Mouse (Mus musculus) heart, postnatal 0 days (tissue): ENCODE data around the gene Cyp4a32. TPM values are rescaled to one million over a fixed set of nuclear protein-coding genes. Genes with fewer than 3 reads are reported as not detected.
"Not testable (repeated sequence)": the region's sequence is repeated elsewhere in the genome, so short reads cannot be mapped to it uniquely, and the experiment has no call there.

Experiments used
- ATAC-seq: fragments of 200-750 bp; cut with Nextera tagmentation; 2 replicates; pipeline ENCODE4 v1.8.0; 2017; ENCODE audit warnings: low read depth, moderate number of reproducible peaks, moderate library complexity; ENCODE audit not compliant: insufficient read depth
- DNase-seq: peaks from one replicate; pipeline ENCODE4 v3.0.0-alpha.2; 2016; ENCODE audit warnings: low spot score
- H3K27ac ChIP-seq: fragments of 300-500 bp; sonication (generic); 2 replicates; pipeline ENCODE4 v1.5.1; 2014; ENCODE audit warnings: low read depth, mild to moderate bottlenecking
- H3K27me3 ChIP-seq: fragments of 300-500 bp; sonication (generic); 2 replicates; pipeline ENCODE4 v1.6.1; 2014; ENCODE audit warnings: low read length, mixed read lengths; ENCODE audit not compliant: control insufficient read depth, insufficient read depth
- H3K36me3 ChIP-seq: fragments of 300-500 bp; sonication (generic); replicated peaks from 2 replicates; pipeline ENCODE4 v1.6.1; 2014; ENCODE audit warnings: low read length, mixed read lengths; ENCODE audit not compliant: control insufficient read depth, insufficient read depth
- H3K4me1 ChIP-seq: fragments of 300-500 bp; sonication (generic); 2 replicates; pipeline ENCODE4 v1.6.1; 2014; ENCODE audit warnings: antibody characterized with exemption; ENCODE audit not compliant: control insufficient read depth, insufficient read depth
- H3K4me2 ChIP-seq: fragments of 300-500 bp; sonication (generic); 2 replicates; pipeline ENCODE4 v1.6.1; 2014; ENCODE audit warnings: low read depth, mild to moderate bottlenecking, low read length, moderate library complexity
- H3K4me3 ChIP-seq: fragments of 300-500 bp; sonication (generic); 2 replicates; pipeline ENCODE4 v1.5.1; 2014; ENCODE audit warnings: low read depth, low read length
- H3K9ac ChIP-seq: fragments of 300-500 bp; sonication (generic); replicated peaks from 2 replicates; pipeline ENCODE4 v1.6.1; 2014; ENCODE audit warnings: low read depth, low read length, mixed read lengths
- H3K9me3 ChIP-seq: fragments of 300-500 bp; sonication (generic); replicated peaks from 2 replicates; pipeline ENCODE4 v1.6.1; 2016; ENCODE audit warnings: low read length; ENCODE audit not compliant: control insufficient read depth
- CTCF ChIP-seq: IDR thresholded peaks from 2 replicates; pipeline ENCODE4 v1.5.1; 2016; ENCODE audit warnings: antibody characterized with exemption, control low read depth, low read depth
- EP300 ChIP-seq: IDR thresholded peaks from 2 replicates; pipeline ENCODE4 v1.6.1; 2016; ENCODE audit warnings: antibody characterized with exemption, low read depth
- WGBS: fragments of 180-500 bp; shearing (Covaris S2); extraction: QIAGEN DNeasy Blood & Tissue Kit; methylation state at CpG from one replicate; pipeline ENCODE4 v1.1.7; 2014; 5-methylcytosine and 5-hydroxymethylcytosine counted together
- polyA plus RNA-seq: library from polyadenylated mRNA; unstranded; fragments of >200 nt; fragmentation: Nextera tagmentation; extraction: Ambion mirVana; gene quantifications from 2 replicates; pipeline ENCODE4 v1.2.1, GENCODE M21; 2015
- total RNA-seq: library from RNA; depleted of rRNA; stranded (reverse); fragments of >200 nt; gene quantifications from 2 replicates; pipeline ENCODE4 v1.2.3, GENCODE M21; 2014; ENCODE audit warnings: low replicate concordance

Cyp4a32 gene
- total and polyA plus RNA-seq, 2 experiments from 2014 or later = not detected

DNA sequence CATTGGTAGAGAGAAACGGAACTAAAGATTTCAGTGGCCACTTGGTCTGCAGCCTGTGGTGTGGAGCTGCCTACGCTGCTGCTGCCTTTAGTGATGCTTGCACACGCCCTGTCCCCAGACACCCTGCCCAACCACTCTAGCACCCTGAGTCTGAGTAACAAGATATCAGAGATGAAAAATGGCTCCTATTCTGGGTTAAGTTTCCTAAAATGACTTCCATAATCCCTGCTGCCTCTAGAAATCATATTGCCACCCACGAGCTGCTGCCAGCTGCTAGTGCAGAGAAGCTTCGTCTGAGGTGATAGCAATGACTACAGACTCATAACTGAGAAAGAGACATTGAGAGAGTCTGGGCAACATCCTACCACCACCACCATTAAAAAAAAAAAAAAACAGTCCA is 50.1 kb downstream of the Cyp4a32 start:
- Histone ChIP-seq H3K9ac (no peak overlapping the region), H3K36me3 (no peaks in the 10 kb centered on the region), H3K9me3 (no peaks in the 10 kb centered on the region), H3K4me1 (peaks cover 7% of the 10 kb centered on the region; the same call in 1 of the 2 replicates), H3K4me3 (no peak overlapping the region), H3K27ac (no peak overlapping the region), H3K4me2 (no peak overlapping the region), H3K27me3 (no peaks in the 10 kb centered on the region)
- DNase-seq (no peak), ATAC-seq (no peak)
- 76% methylated on average over 5 of the region's 5 CpGs for WGBS
- no peak for TF ChIP-seq EP300
- TF ChIP-seq CTCF = no peak

GRCm38 (mm10) chr4:115655841-115656534 is 55.2 kb downstream of the Cyp4a32 start:
- not testable (repeated sequence) for H3K27me3 ChIP-seq, H3K4me1 ChIP-seq, H3K4me2 ChIP-seq, ATAC-seq, H3K9me3 ChIP-seq, H3K36me3 ChIP-seq, DNase-seq, H3K27ac ChIP-seq, H3K9ac ChIP-seq, H3K4me3 ChIP-seq
- WGBS = 73% methylated on average over 7 of the region's 7 CpGs

DNA sequence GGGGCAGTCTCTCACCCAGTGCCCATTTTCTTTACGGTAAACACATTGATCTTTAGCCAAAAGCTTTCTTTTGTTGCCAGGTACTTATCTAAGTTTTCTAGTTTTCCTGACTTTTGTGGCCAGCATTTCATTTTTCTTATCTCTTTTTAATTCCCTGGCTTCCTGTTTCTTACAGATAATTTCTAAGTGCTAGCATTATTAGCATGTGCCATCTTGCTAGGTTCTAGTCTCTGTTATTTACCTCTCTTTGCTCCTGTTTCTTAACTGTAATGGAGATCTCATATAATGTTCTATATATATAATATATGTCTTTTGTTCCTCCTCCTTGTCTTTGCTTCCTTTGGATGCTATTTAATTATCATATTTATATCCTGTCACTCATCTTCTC is 55.8 kb downstream of the Cyp4a32 start:
- WGBS = 82% methylated on average over 1 of the region's 1 CpGs

GRCm38 (mm10) chr4:115657104-115657866 is 56.5 kb downstream of the Cyp4a32 start:
- Histone ChIP-seq H3K4me1 (peaks cover 6% of the 10 kb centered on the region; the same call in 1 of the 2 replicates), H3K36me3 (no peaks in the 10 kb centered on the region), H3K9me3 (no peaks in the 10 kb centered on the region), H3K4me2 (peak overlapping the region; percentile 71), H3K27ac (no peak overlapping the region), H3K27me3 (no peaks in the 10 kb centered on the region), H3K9ac (0 out of 2 replicates have a peak overlapping the region, but pooled peaks have one; percentile 29), H3K4me3 (peak overlapping the region; percentile 51)
- TF ChIP-seq EP300 = no peak
- TF ChIP-seq CTCF = no peak
- 1% methylated on average over 32 of the region's 34 CpGs for WGBS
- ATAC-seq (no peak), DNase-seq (no peak)

More for the DNA sequence above, 55.8 kb downstream of the Cyp4a32 start:
- H3K9ac ChIP-seq, H3K4me3 ChIP-seq, H3K4me1 ChIP-seq, H3K4me2 ChIP-seq, DNase-seq, H3K27me3 ChIP-seq, H3K36me3 ChIP-seq, H3K9me3 ChIP-seq, ATAC-seq, H3K27ac ChIP-seq: not testable (repeated sequence)

- Histone ChIP-seq H3K9me3 (no peaks in the 10 kb centered on the region), H3K4me3 (no peak overlapping the region), H3K4me1 (peaks cover 6% of the 10 kb centered on the region; the same call in 1 of the 2 replicates), H3K27ac (no peak overlapping the region), H3K9ac (no peak overlapping the region), H3K4me2 (peak overlapping the region; percentile 71; the same call in 1 of the 2 replicates), H3K36me3 (no peaks in the 10 kb centered on the region), H3K27me3 (no peaks in the 10 kb centered on the region)
- DNase-seq = no peak
- ATAC-seq = no peak
- TF ChIP-seq EP300 = no peak
- TF ChIP-seq CTCF = no peak
Measured at GRCm38 (mm10) chr4:115657867-115658249, 57.1 kb downstream of the Cyp4a32 start.
